Mouse (Mus musculus): ENCODE measurements around the gene Auh. TPM values are rescaled to one million over a fixed set of nuclear protein-coding genes. Genes with fewer than 3 reads are reported as not detected.

Gene Auh
- 5.9 and 6.2 TPM in 2 replicates for polyA plus RNA-seq (2012; rRNA removed)

DNA sequence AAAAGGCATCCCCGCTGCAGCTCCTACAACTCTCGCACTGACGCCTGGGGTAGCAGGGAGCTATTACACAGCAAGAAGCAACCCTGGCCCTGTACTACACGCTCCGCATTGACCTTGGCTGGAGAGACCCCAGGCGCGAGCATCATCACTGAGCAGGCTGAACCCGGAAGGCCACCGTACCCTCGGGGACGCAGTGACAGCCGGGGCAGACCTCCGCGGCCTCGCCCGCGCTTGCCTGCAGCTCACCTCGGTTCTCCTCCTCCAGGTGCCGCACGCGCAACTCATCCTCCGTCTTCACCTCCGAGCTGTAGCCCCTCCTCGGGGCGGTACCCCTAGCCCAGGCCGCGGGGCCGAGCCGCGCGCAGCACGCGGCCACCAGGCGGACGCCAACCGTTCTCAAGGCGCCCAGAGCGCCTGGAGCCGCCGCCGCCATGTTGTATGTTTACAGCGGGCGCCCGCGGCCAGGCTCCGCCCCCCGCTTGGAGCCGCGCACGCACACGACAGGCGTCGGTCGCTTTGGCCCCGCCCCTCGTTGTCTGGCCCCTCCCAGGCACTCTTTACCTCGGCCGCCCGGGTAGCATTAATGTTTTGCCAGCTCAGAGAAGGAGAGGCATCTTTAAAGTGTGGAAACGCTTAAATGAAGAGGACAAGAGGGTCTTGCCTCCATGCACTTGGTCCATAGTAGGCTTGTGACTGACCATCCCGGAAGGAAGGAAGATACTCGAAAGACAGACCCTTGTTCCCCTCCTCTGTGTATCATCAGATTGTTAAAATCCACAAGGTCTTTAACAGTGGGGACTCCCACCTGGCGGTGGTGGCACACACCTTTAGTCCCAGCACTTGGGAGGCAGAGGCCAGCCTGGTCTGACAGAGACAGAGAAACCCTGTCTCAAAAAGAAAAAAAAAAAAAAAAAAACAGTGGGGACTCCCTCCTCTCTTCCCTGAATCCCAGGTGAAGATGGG is at the start of gene Auh:
Gene Auh (minus strand): TSS at position 473 of the 963 bp plus-strand sequence.

Other genes with a start within 250 kb of the Auh start
- 3.0 and 4.9 TPM in 2 replicates for gene Nfil3, start 51.4 kb upstream of the Auh start, polyA plus RNA-seq (2012; rRNA removed)

All from stomach, adult 2 months (tissue).